Mouse (Mus musculus): ENCODE results near the gene Trpc7.

The Trpc7 gene

DNA sequence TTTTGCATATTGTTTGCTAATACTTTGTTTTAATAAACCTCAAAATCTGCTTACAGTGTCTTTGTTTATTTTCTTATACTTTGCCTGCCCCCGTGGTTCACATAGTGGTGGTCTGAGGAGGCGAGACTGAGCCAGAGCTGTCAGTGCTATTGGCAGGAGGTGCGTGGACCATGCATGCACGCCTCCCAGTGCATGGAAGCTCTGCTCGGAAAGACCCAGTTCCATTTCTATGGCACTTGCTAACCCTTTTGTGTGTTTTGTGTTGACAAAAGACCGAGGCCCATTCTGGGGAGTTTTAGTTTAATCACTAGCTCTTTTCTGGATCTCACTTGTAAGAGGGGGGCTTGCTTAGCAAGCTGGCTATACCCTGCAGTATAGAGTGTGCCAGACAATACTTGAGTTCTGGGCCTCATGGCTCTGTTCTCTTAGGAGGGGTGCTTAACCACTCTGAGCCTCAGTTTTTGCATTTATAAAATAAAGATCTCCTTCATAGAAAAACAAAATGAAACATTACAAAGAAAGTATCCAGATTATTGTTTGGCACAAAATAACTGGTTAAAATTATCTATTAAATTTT lies 153.4 kb downstream of the Trpc7 start:
- DNase-seq, result no peak

DNA sequence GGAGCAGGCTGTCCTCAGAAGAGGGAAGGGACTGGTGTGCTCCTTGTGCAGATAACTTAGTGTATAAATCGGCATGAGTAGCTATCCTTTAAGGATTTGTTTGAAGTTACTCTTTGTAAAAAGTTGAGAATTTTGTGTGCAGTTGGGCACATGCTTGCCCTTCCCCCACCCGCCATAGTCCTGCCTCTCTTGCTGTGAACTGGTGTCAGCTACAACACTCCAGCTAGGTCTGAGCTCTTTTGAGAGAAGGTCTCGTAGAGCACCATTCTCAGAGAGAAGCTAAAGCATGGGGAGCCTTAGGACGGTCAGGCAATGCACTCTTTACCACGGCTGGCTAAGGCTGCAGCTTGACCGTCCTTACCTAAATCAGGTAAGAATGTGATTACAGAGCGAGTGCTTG lies 154.1 kb downstream of the Trpc7 start:
- DNase-seq, result no peak

DNA sequence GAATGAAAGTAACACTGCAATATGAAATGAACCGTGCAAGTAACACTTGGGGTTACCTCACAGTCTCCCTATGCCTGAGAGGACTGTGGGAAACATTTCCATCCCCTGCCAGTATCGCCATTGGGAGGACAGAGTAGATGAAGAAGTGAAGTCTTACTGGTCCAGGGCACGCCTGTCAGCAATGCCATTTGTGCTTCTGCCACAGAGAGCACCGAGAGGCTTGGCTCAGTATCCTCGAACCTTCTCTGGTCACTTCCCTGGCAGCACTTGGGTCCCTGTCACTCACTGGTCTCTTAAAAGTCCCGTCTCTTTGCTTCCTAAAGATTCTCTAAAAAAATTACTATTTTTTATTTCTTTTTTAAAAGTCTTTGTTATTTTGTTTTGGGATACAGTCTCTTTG lies 155.3 kb downstream of the Trpc7 start:
- no peak for DNase-seq

DNA sequence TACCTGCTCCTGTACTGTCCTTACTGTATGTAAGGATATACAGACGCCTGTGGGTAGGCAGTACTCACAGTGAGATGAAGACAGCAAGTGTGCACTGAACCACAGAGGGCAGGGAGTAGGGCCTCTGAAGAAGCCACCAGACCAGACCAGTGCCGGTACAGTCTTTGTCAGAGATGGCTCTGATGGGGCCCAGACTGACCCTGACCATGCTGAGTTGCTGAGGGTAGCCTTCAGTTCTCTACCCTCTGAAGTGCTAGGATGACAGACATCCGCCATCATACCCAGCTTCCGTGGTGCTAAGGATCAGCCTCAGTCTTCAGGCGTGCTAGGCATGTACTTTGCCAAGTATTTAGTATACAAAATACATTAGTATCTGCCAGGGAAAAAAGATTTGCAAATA lies 156.2 kb downstream of the Trpc7 start:
- DNase-seq, result no peak

DNA sequence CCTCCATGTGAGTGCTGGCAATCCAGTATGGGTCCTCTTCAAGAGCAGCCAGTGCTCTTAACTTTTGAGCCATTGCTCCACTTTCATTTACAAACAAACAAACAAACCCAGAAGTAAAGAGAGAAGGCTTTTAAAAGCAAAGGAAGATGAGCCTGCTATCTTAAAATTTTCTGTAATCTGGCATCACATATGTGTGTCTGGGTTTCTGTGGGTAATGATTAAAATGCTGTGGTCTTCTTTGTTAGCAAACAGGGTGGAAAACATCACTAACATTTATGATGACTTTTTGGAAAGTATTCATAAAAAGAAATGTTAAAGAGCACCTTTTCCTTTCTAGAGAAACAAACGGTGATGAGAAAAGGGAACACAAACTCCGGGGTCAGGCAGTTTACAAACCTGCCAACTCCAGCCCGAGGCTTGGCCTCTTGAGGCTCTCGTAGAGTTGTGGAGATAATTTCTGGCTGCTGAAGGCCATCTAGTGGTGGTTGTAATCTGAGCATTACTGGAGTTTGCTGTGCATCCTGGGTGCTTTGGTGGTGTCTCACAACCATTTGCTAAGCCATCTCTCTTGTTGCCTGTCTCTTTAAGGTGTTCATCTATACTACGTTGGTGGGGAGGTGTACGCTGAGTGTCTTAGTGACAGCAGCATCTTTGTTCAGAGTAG lies 160.4 kb downstream of the Trpc7 start:
- DNase-seq, result peak; percentile 47

DNA sequence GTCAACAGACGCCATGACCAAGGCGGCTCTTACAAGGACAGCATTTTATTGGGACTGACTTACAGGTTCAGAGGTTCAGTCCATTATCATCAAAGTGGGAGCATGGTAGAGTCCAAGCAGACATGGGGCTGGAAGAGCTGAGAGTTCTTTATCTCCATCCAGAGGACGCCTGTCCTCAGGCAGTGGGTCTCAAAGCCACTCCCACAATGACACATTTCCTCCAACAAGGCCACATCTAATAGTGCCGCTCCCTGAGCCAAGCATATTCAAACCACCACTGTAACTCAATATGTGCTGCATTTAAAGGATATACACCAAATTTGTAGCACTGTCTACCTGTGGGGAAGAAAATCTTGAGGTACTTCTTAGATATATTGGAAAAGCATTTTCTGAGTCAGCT lies 161.2 kb downstream of the Trpc7 start:
- no peak for DNase-seq

DNA sequence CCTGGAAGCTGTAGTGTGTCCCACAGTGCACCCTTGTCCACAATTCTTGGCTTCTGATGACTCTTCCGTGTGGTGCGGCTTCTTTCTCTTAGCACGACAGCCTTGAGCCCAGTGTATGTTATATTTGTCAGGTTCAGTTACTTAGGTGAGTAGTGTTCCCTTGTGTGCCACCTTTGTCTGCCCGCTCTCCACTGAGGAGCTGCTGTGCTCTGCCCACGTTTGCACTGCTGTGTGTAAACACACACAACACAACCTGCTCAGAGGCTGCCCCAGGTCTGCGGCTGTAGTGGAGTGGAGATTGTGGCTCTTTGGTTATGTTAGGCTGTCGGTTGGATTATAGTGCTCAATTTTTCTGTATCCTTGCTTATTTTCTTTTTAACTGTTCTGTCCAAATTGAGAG lies 166.7 kb downstream of the Trpc7 start:
- no peak for DNase-seq

DNA sequence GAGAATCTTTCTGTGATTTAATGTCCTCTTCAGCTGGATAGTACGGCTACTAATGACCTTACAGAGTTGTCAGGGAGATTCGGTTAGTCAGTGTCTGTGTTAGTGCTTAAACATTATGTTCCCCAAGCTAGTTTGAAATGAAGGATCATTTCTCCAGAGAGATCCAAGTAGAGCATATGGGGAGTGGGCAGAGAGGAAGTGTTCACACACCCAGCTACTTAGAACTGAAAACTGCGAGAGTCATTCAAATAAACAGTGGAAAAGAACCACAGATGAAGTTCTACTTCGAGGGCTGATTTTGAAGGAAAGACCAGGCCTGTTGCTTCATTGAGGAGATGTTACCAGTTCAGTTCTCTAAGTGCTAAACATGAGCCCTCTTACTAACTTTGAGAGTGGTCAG lies 169.2 kb downstream of the Trpc7 start:
- DNase-seq, result no peak

Measured in kidney, postnatal 10 days (tissue).